Mouse (Mus musculus): ENCODE measurements around the gene Ddr1.

The Ddr1 gene

DNA sequence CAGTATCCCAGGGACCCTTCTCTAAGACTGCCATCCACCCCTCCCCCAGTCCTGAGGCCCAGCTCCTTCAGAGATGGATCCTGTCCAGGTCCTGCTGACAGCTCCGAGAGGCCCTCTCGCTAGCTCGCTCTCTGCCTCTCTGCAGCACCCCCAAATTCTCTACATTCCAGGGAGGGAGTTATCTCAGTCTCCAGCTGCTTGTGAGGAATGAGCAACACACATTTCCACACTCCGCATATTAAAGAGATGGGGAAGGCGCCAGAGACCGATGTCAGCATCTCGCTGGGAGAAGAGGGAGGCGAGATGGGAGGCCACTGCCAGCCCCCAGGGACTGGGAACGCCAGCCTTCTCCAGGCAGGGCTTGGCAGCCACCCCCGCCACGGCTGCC, 15.9 kb upstream of the Ddr1 start:
- no peak for DNase-seq (ENCODE audit: low read depth)

DNA sequence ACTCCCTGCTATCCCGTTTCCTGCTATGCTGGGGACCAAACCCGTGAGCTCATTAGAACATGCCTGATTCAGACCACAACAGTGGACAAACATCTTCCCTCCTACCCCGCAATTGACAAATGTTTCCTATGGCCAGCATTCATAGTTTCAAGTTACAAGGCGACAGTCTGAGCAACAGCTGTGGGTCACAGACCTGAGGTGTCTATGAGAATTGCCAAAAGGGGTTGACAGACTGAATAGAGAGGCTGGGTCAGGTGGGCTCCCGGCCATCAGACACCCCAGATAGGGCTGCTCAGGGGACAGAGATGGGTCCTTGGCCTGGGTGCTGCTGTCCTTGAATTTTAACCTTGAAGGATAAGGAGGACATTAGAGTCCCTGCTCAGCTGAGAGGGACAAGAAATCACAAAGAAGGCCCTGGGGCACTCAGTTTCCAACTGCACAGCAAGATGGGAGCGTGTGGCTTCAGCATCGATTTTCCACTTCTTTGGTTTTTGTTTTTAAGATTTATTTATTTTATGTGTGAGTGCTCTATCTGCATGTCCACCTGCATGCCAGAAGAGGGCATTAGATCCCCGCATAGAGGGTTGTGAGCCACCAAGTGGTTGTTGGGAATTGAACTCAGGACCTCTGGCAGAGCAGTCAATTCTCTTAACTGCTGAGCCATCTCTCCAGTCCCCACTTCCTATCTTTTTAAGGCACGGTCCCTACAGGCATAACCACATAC, 15.4 kb upstream of the Ddr1 start:
- no peak for DNase-seq (ENCODE audit: low read depth)

DNA sequence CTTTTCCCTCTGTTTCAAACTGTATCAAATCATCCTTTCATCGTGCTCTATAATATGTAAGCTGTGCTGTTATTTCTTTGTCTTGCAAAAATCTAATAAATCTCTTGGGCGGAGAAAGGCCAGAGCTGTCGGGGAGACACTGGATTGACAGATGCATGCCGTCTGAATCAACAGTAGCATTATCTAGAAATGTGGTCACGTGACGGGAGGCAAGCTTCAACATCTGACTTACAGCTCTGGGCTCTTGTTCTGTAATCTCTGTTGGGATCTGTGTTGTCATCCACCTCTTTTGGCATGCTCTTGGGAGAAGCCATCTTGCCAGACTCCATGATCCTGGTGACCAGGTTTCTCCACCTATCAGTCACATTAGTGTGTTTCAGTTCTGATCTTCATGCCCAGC, 12.7 kb upstream of the Ddr1 start:
- DNase-seq (ENCODE audit: low read depth) = no peak

DNA sequence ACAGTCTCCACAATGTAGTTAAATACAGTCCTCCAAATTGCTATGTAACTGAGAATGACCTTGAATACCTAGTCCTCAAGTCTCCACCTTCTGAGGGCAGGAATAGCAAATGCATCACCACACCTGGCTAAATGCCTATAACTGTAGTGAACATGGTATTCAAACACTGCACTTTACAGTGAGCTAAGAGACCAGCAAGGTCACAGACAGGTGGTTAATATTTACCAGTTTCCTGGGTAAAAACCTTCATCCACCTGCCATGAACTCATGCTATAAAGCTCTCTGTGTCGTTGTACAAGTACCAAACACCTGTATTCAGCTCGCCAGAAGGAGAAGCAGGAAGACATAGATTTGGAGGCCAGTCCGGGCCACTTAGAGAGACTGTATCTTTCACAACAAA, 11.7 kb upstream of the Ddr1 start:
- DNase-seq (ENCODE audit: low read depth) = no peak

DNA sequence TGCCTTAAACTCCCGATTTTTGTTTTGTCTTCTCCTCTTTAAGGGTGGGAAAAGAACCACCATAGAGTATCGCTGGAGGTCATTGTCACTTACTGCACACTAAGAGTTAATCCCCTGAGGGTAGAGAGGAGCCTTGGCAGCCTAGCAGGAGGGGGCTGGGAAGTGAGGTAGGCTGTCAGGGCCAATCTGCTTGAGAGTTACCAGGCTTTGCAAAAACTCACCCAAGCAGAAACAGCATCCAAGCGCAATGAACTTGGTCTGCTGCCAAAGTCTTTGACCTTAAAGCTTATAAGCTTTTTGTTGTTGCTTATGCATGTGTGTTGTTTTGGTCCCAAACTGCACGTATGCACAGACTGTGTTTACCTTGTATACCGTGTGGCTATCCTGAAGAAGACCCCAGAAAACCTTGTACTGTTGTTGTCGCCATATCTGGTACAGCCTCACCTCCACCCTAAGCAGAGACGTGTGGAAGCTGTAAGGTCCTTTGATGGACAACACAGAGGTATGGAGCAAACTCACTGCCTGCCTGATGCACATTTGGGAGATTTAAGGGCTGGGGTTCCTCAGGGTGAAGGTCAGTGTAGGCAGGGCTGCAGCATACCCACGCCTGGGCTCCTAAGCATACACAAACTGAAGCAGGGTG, 6.4 kb upstream of the Ddr1 start:
- no peak for DNase-seq (ENCODE audit: low read depth)

DNA sequence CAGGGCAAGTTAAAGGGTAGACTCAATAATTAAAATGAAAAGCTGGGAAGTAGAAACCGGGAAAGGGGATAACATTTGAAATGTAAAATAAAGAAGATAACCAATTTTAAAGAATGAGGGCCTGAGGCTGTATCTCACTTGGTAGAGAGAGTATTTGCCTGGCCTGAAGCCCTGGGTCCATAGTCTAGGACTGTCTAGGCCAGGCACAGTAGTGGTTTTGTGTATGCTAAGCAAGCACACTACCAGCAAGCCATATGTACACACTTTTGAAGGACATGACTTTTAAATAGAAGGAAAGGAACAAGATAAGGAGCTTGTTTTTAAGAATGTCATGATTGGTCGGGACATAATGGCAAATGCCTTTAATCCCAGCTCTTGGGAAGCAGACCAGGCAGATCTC, 4.2 kb upstream of the Ddr1 start:
- DNase-seq (ENCODE audit: low read depth) = no peak

DNA sequence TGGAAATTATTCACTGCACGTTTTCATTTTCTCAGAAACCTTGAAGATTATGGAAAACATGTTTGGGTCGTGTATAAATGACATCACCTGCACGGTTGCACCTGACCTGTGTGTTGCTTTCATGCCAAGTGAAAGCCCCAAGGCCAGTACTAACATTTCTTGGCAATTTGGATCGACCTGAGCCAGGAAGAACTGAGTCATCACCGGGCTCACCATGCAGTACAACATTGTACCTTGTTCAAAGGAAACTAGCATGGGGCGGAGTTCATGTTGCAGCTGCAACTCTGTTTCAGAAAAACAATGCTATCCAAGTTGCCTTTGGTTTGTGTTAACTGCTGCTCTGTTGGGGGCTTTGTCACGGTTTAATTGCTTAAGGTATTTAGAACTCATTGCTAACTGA, 3.5 kb upstream of the Ddr1 start:
- no peak for DNase-seq (ENCODE audit: low read depth)

DNA sequence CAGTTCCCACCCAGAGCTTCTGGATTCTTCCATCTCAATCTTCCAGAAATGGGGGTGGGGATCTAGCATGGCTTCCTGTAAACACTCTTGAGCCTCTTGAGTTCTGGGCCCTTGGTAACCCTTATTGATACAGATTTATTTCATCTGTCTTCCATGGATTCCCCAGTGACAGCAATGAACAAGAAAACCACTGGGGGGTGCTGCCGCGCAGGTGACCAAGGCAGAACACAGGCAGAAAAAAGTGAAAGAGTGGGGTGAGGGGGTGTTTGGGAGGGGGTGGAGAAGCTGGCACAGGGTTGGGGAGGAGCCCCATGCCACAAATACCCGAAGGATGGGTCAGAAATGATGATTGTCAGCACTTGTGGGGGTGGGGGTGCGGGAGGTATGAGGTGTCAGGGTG, 1.4 kb upstream of the Ddr1 start:
- DNase-seq (ENCODE audit: low read depth) = no peak

DNA sequence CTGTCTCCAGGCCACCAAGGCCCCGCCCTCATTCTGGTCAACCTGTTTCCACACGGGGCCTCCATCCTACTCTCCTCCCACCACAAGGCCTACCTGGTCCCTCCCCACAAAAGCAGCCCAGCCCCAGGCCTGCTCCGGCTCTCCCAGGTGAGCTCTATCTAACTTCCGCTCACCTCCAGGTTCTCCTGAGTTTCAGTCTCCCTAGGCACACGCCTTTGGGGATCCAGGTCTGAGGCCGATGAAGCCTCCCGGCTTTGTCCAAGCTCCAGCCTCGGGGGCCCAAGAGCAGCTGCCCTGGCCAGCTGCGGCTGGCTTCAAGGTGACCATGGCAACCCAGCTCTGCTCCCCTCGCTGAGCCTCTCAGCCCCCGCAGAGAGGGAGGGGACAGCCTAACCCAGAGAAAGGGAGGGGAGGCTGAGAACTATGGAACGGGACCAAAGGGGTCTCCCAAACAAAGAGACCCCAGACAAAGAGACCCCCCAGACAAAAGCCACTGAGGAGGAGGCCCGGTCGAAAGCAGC, 610 bp downstream of the Ddr1 start:
- DNase-seq (ENCODE audit: low read depth) = no peak

DNA sequence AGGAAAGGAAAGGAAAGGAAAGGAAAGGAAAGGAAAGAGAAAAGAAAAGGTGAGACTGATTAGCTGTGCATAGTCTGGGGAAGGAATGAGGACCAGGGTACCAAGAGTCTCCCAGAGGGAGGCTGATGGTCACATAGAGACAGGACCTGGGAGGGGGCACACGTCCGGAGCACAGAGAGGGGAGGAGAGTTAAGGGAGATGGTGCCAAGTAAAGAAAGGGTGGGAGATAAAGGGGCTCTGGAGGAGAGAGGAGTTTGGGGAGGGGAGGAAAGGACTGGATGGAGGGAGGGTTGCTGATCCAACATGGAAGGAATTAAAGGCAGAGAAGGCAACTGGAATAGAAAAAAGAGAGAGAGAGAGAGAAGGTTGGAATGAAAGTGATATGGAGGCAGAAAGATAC, 1.4 kb downstream of the Ddr1 start:
- DNase-seq (ENCODE audit: low read depth) = no peak

DNA sequence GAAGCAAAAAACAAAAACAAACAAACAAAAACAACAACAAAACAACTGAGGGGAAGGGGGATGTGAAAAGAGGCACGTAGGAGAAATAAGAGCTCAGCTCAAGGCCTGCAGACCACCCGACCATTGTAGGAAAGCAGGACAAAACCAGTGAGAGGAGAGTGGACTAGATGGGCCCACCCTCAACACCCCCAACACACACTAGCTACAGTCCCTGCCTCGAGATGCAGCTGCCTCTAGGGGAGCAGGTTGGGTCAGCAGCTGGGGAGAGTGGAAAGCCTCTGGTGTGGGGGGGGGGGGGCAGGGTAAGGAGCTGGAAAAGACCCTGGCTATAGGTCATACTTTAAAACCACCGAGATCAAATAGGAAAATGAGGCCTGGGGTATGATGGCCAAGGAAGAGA, 1.8 kb downstream of the Ddr1 start:
- DNase-seq (ENCODE audit: low read depth) = no peak

DNA sequence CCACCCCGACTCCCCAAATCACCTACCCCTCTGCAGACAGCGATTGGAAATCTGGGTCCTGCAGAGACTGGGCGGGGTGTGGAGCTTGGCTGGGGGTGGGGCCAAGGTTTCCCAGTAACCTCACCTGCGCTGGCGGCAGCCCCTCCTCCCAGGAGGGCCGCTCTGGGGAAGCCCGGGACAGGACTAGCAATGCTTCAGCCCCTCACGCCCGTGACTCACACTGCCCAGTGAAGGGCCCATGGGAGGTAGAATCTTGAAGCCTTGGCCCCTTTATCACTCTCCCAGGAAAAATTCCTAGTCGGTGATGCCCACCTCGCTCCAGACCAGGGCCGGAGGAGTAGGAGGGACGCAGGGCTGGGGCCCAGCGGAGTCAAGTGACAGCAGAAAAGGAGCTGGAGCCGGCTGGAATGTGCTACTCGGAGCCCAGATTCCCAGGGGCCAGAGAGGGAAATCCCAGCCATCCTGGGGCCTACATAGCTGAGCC, 2.4 kb downstream of the Ddr1 start:
- DNase-seq (ENCODE audit: low read depth) = no peak

DNA sequence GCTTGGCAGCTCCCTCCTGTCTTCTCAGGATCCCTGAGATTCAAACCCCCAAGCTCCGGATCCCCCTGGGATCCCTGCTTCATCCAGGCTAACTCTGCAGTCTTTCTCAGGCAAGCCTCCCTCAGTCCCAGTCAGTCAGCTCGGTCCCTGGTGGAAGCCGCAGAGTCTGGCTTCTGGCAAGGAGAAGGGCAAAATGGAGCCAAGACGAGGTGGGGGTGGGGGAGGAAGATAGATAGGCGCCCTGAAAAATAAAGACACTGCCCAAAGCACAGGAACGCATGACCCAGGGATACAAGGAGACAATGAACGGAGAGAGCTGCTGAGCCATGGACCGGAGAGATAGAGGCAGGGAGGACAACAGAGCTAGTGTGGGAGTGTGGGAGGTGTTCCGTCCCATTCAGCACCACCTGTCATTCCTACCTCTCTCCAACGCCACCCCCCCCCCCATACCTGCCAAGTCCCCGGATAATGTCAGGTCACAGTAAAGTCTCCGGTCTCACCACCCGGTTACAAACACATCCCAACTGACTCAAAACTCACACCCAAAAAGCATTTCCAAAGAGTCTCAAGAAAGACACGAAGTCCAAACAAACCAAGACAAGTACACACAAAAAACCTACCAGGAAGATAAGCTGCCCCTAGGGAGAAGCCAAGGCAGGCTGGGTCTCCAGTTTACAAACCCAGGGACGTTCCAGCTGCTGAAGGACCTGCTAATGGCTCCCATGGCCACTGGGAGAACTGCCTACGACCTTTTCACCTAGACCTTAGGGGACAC, 3.0 kb downstream of the Ddr1 start:
- DNase-seq (ENCODE audit: low read depth) = no peak

DNA sequence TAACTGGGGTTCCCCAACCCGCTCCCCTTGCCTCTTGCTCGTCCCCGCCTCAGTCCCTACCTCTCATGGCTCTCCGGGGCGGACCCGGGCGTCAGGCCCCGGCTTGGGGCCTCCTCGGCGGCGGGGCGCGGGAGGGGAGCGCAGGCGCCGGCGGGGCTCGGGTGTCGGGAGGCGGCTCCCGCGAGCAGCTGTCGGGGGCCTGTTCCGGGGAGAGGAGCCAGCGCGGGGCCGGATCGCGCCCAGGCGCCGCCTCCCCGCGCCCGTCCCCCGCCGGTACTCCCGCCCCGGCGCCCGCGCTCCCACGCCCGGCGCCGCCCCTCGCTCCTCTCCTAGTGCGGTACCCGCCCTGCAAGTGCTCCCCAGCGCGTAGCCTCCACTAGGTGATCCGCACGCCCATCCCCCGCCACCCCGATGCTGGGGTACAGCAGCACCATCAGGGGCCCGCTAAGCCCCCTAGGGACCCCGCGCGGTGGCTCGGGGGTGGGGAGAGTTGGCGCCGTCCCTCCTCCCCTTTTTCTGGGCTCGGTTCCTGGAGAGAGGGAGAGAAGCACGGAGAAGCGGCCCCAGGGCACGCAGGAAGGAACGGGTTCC, 4.0 kb downstream of the Ddr1 start:
- DNase-seq (ENCODE audit: low read depth) = no peak

DNA sequence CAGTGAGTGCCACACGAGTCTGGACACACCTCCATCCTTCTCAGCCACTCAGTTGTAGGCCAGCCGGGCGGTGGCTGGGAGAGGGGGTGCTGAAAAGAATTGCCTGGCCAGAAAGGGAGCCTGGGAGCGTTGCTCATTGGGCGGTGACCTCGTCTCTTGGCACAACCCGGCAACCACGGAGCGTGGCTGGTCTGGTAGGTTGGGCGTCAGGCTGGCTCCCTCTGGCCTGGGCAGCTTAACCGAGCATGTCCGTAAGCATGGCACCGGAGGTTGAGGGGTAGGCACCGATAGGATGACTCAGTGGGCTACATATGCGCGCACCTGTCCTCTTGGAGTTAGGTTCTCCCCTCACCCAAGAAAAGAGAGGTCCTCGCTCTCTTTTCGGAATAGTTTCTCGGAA, 4.5 kb downstream of the Ddr1 start:
- DNase-seq (ENCODE audit: low read depth) = no peak

DNA sequence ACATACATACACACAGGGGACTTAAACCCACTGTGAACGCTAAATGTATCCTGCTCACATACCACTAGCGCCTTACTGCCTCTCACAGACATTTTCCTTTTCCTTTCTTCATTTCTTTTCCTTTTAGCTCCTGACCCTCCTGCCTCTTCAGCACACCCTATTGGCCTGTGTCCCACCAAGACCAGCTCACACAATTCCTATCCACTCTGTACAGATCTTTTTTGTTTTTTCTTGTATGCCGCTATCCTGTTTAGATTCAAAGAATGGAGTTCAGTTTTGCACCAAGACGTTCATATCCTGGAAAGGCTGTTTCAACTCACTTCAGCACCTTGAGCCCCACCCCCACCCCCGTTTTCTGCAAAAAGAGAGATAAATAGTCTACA, 5.9 kb downstream of the Ddr1 start:
- no peak for DNase-seq (ENCODE audit: low read depth)

DNA sequence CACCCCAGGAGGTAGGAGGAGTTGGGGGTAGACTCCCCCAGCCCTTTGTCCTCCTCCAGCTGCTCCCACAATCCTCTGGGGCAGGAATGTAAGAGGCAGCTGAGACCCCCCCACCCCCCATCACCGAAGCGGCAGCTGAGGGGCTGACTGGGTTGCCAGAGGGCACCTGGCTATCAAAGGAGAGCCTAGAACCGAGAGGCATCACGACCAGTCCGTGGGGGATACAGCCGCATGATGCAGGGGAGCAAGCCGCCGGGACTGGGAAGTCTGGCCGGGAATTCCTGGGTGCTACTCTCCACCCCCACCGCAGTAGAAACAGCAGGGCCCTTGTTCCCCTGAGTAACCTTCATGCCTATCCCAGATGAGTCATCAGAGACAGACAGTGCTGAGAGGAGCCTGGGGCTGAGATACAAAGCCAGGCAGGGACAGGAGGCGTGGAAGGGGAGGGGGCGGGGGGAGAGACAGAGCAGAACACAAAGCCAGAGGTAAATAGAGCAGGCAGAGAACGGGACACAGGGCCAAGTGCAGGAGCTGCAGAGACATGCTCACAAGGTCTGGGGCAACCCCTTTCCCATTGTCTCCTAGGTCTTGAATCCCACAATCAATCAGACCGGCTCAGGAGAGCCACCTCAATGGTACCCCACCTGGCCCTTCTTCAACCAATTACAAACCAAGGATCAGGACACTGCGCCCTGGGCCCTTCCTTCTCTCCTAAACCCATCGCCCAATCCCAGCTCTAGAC, 6.5 kb downstream of the Ddr1 start:
- no peak for DNase-seq (ENCODE audit: low read depth)

DNA sequence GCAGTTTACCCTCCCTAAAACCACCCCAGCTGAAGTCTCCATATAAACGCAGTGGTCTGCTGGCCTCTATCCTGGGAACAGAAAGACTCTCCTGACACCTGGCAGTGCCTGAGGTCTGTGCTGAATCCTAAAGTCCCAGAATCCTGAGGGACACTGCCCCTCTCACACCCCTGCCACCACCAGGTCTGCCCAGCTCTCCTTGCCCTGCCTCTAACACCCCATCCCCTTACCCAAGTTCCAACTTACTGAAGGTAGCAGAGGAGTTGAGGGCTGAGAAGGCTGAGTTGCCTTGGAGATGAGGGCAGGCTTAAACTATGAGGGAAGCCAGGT, 7.0 kb downstream of the Ddr1 start:
- DNase-seq (ENCODE audit: low read depth) = no peak

DNA sequence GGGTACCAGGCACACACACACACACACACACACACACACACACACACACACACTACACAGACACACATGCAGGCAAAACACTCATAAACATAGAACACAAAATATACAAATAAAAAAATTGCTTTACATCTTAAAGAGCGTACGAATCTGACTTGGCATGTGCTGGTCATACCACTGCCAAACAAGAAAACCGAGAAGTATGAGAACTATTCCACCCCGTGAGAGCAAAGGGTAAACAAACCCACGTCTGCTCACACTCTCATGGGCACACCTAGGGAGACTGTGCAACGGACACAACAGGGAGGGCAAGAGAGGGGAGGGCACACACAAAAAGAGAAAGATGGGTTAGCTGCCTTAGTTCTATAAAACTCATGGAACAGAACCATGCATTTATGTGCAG, 7.7 kb downstream of the Ddr1 start:
- DNase-seq (ENCODE audit: low read depth) = no peak

DNA sequence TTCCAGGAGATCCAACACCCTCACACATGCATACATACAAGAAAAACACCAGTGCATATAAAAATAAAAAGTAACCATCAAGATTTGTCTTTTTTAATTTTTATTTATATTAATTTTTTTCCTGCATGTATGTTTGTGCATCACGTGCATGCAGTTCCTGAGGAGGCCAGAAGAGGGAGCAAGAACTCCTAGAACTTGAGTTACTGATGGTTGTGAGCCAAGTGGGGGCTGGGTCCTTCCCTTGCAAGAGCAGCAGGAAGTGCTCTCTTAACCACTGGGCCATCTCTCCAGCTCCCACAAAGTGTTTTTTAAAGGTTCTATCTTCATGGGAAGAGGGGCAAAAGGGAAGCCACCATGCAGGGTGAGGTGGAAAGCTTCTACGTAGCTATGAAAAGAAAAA, 9.1 kb downstream of the Ddr1 start:
- DNase-seq (ENCODE audit: low read depth) = no peak

DNA sequence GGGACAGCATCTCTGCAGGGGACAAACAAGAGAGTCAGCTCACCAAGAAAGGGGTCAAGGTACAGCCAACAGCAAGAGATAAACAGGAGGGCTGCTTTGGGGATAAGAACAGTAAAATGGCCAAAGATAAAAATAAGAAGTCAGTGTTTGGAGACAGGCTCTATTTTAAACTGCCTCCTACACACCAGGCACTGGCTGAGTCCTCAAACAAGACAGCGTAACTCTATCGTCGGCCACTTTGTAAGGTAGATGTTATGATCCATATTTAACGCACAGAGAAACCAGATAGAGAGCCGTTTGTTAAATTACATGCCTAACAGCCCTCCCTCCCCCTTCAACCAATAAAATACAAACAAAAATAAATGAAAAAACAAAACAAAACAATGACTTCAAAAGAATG, 10.5 kb downstream of the Ddr1 start:
- no peak for DNase-seq (ENCODE audit: low read depth)

DNA sequence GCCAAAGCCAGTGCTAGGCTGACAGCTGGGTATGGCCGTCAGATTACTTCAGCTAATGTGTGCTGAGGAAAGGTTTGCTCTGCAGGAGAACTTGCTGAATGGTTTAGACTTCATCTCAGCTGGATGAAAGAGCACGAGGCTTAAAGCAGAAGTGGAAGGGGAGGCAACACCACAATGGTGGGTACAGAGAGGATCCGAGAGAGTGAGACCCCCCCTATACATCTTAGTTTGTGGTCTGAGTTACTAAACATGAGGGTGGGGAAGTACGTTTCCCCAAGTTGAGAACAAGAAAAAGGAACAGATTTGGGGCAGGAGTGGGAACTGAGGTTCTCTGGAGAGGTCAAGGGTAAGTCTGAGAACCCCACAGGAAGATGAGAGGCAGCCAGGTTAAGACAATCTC, 12.1 kb downstream of the Ddr1 start:
- no peak for DNase-seq (ENCODE audit: low read depth)

Data from c-Kit-positive CD71-positive TER-119-negative erythroid progenitor cells, embryonic 14.5 days (primary cell).